ENCODE assay signal across 9 mouse cellular contexts in the genomic region with DNA sequence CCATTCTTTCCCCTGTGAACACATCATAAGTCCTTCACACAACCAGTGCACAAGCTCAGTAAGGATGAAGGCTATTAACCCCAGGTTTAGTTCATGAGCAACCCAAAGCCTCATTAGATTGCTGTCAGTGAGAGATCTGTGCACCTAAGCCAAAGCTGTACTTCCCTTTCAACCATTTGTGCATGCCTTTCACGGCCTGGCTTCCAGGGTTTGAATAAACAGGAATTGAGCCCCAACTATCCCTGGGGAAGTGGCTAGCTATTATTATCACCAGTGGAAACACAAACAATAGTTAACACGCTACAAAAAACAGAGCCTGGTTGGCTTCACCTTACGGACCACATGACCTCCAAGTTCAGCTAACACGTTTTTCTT.
DNase-seq lines count a peak whose midpoint lies in the region; ATAC-seq and TF ChIP-seq lines count a peak whose summit lies in the region.
"Had no signal": no experiment of that assay in that cellular context is flagged by ENCODE, and none has a peak within 500 bp of the region (broad histone marks: within the 10 kb centered on the region; RNA-seq: fewer than 3 reads in every experiment).

No protein-coding gene starts in this region.

- DNase-seq in heart, adult 2 months: peak in 1 of 2 experiments; percentile 45
- DNase-seq in heart, postnatal 4 days: no peak
- DNase-seq in midbrain, embryonic 10.5 days (ENCODE audit: low spot score): no peak
- no peak for DNase-seq in heart, embryonic 10.5 days (ENCODE audit: low spot score)
- peak; percentile 24 for DNase-seq in midbrain, embryonic 14.5 days
- no peak for DNase-seq in testis, postnatal 14 days (ENCODE audit: low spot score)
- DNase-seq in right cerebral cortex, postnatal 25 days: no peak
- DNase-seq: spleen, adult 18-20 months had no signal

- peaks cover 10% of the 10 kb centered on the region for H3K4me1 ChIP-seq in heart, adult 2 months (ENCODE audit: control insufficient read depth, insufficient read depth, low read length)
- peaks cover 23% of the 10 kb centered on the region for H3K4me1 ChIP-seq in midbrain, embryonic 10.5 days
- 0 out of 2 replicates have a peak, but pooled peaks cover 2% of the 10 kb centered on the region for H3K4me1 ChIP-seq in midbrain, embryonic 15.5 days
- H3K4me1 ChIP-seq in heart, embryonic 10.5 days: 0 out of 2 replicates have a peak, but pooled peaks cover 4% of the 10 kb centered on the region
- H3K4me1 ChIP-seq in midbrain, embryonic 14.5 days (ENCODE audit: control insufficient read depth, insufficient read depth, low read length): no peaks in the 10 kb centered on the region

- no peaks in the 10 kb centered on the region for H3K9me3 ChIP-seq in midbrain, embryonic 10.5 days (replicated peaks)
- H3K9me3 ChIP-seq in midbrain, embryonic 15.5 days: no peaks in the 10 kb centered on the region
- H3K9me3 ChIP-seq in heart, embryonic 10.5 days: no peaks in the 10 kb centered on the region
- H3K9me3 ChIP-seq in midbrain, embryonic 14.5 days (ENCODE audit: control insufficient read depth, low read length): no peaks in the 10 kb centered on the region

- no peaks in the 10 kb centered on the region for H3K27me3 ChIP-seq in heart, adult 2 months (ENCODE audit: control insufficient read depth, insufficient read depth, low read length)
- peaks cover 100% of the 10 kb centered on the region for H3K27me3 ChIP-seq in midbrain, embryonic 10.5 days (ENCODE audit: low read depth, poor library complexity, severe bottlenecking)
- H3K27me3 ChIP-seq in midbrain, embryonic 15.5 days (replicated peaks): peaks cover 14% of the 10 kb centered on the region
- peaks cover 7% of the 10 kb centered on the region; the same call in 1 of the 2 replicates for H3K27me3 ChIP-seq in heart, embryonic 10.5 days (ENCODE audit: insufficient read depth, poor library complexity, severe bottlenecking)
- no peaks in the 10 kb centered on the region for H3K27me3 ChIP-seq in midbrain, embryonic 14.5 days (ENCODE audit: control insufficient read depth, insufficient read depth, low read length)

- no peak overlapping the region for H3K4me3 ChIP-seq in heart, adult 2 months
- no peak overlapping the region for H3K4me3 ChIP-seq in midbrain, embryonic 10.5 days
- no peak overlapping the region for H3K4me3 ChIP-seq in midbrain, embryonic 15.5 days
- H3K4me3 ChIP-seq in heart, embryonic 10.5 days: no peak overlapping the region
- H3K4me3 ChIP-seq in midbrain, embryonic 14.5 days (replicated peaks; ENCODE audit: low read depth, low read length): no peak overlapping the region

- no peak overlapping the region for H3K9ac ChIP-seq in heart, adult 2 months (ENCODE audit: low read depth, low read length)
- no peak overlapping the region for H3K9ac ChIP-seq in midbrain, embryonic 15.5 days
- no peak overlapping the region for H3K9ac ChIP-seq in midbrain, embryonic 14.5 days (replicated peaks; ENCODE audit: low read length)

- no peak overlapping the region for H3K4me2 ChIP-seq in midbrain, embryonic 15.5 days
- H3K4me2 ChIP-seq in midbrain, embryonic 14.5 days (ENCODE audit: low read length): no peak overlapping the region

- WGBS in heart, adult 2 months: 56% methylated on average over 4 of the region's 4 CpGs
- WGBS in midbrain, embryonic 10.5 days: 49% methylated on average over 4 of the region's 4 CpGs
- 45% methylated on average over 4 of the region's 4 CpGs for WGBS in midbrain, embryonic 15.5 days
- 43% methylated on average over 4 of the region's 4 CpGs for WGBS in heart, embryonic 10.5 days
- 54% methylated on average over 4 of the region's 4 CpGs for WGBS in midbrain, embryonic 14.5 days

- peak; percentile 28; the same call in 1 of the 2 replicates for TF ChIP-seq POLR2A in heart, adult 2 months (IDR thresholded peaks at IDR 0.05; ENCODE audit: insufficient read depth, low read depth, low read length)

- TF ChIP-seq EP300 in heart, adult 2 months (IDR thresholded peaks at IDR 0.05; ENCODE audit: insufficient read depth, low read depth, low read length): no peak

- intact Hi-C loops in heart, adult 2 months (cut with DNase I): loop anchor here (1.0 to 10.0 kb wide), 3 partner anchors 54 to 101 kb away; a partner anchor contains a TSS

- no peak for TF ChIP-seq CTCF in heart, adult 2 months (IDR thresholded peaks at IDR 0.05)

- H3K36me3 ChIP-seq in heart, adult 2 months (ENCODE audit: control insufficient read depth, insufficient read depth, low read length): no peaks in the 10 kb centered on the region
- no peaks in the 10 kb centered on the region for H3K36me3 ChIP-seq in midbrain, embryonic 10.5 days
- no peaks in the 10 kb centered on the region for H3K36me3 ChIP-seq in midbrain, embryonic 15.5 days (replicated peaks)
- no peaks in the 10 kb centered on the region for H3K36me3 ChIP-seq in heart, embryonic 10.5 days
- H3K36me3 ChIP-seq in midbrain, embryonic 14.5 days (ENCODE audit: control insufficient read depth, insufficient read depth, low read length): no peaks in the 10 kb centered on the region

- no peaks in the 10 kb centered on the region for H3K79me2 ChIP-seq in heart, adult 2 months (replicated peaks; ENCODE audit: control insufficient read depth, insufficient read depth, low read length)

- no peak for ATAC-seq in midbrain, embryonic 15.5 days (replicated peaks)
- no peak for ATAC-seq in midbrain, embryonic 14.5 days (ENCODE audit: low FRiP score, low TSS enrichment)

- H3K27ac ChIP-seq in heart, adult 2 months: peak overlapping the region; percentile 76
- 0 out of 2 replicates have a peak overlapping the region, but pooled peaks have one; percentile 13 for H3K27ac ChIP-seq in midbrain, embryonic 10.5 days (replicated peaks)
- H3K27ac ChIP-seq in midbrain, embryonic 15.5 days: no peak overlapping the region
- 0 out of 2 replicates have a peak overlapping the region, but pooled peaks have one; percentile 29 for H3K27ac ChIP-seq in heart, embryonic 10.5 days
- H3K27ac ChIP-seq in midbrain, embryonic 14.5 days (replicated peaks; ENCODE audit: low read depth, low read length): 0 out of 2 replicates have a peak overlapping the region, but pooled peaks have one; percentile 13
